Mouse (Mus musculus) cerebellum, adult 2 months (tissue): ENCODE data around the gene Tbk1.

Experiments used
- CTCF ChIP-seq: fragments of 200-500 bp; IDR thresholded peaks from 2 replicates; pipeline ENCODE4 v1.5.1; 2011; ENCODE audit warnings: low read depth, mild to moderate bottlenecking, control low read depth, low read length, moderate library complexity, borderline replicate concordance; ENCODE audit not compliant: insufficient read depth
- POLR2A ChIP-seq: fragments of 200-500 bp; IDR thresholded peaks from 2 replicates; pipeline ENCODE4 v1.6.1; 2011; ENCODE audit warnings: low read length, control low read depth, borderline replicate concordance; ENCODE audit not compliant: insufficient read depth

- TF ChIP-seq POLR2A (no peak), CTCF (no peak)
Observed at GRCm38 (mm10) chr10:121506731-121507583, 79.6 kb downstream of the Tbk1 start.
